Mouse (Mus musculus) brain, embryonic 14.5 days (tissue): ENCODE measurements around the gene Srsf10.

ENCODE experiments used
- CTCF ChIP-seq: fragments of 200-500 bp; IDR thresholded peaks from 2 replicates; pipeline ENCODE4 v1.5.1; 2012; ENCODE audit warnings: inconsistent platforms, mild to moderate bottlenecking, moderate library complexity, borderline replicate concordance; ENCODE audit not compliant: insufficient read depth, insufficient read length; ENCODE audit errors: extremely low read depth
- POLR2A ChIP-seq: fragments of 200-500 bp; IDR thresholded peaks from 2 replicates; pipeline ENCODE4 v1.6.1; 2012; ENCODE audit warnings: mild to moderate bottlenecking, inconsistent platforms, borderline replicate concordance; ENCODE audit not compliant: poor library complexity, insufficient read depth, insufficient read length, severe bottlenecking; ENCODE audit errors: extremely low read depth

- no peak for TF ChIP-seq CTCF
- TF ChIP-seq POLR2A = peak; percentile 43; the same call in 1 of the 2 replicates
These were observed 18.1 kb downstream of the Srsf10 start, which contains the start of gene Pnrc2 for GRCm38 (mm10) chr4:135873526-135874202.
